Mouse (Mus musculus) kidney, adult 2 months (tissue): Measurements from ENCODE around the gene Lactb. TPM values are rescaled to one million over a fixed set of nuclear protein-coding genes. Genes with fewer than 3 reads are reported as not detected.

Experiments
- DNase-seq: peaks from one replicate; pipeline ENCODE4 v3.0.0; 2021
- H3K27ac ChIP-seq: fragments of 200-500 bp; 2 replicates; pipeline ENCODE4 v1.5.1; 2012; ENCODE audit warnings: low read depth, low read length, control low read depth, inconsistent platforms; ENCODE audit not compliant: insufficient read depth
- H3K27me3 ChIP-seq: fragments of 200-500 bp; replicated peaks from 2 replicates; pipeline ENCODE4 v1.6.1; 2012; ENCODE audit warnings: mild to moderate bottlenecking, moderate library complexity, low read length, inconsistent platforms; ENCODE audit not compliant: control insufficient read depth, insufficient read depth
- H3K36me3 ChIP-seq: fragments of 200-500 bp; 2 replicates; pipeline ENCODE4 v1.6.1; 2012; ENCODE audit warnings: mild to moderate bottlenecking, moderate library complexity, low read length, inconsistent platforms; ENCODE audit not compliant: control insufficient read depth, insufficient read depth
- H3K4me1 ChIP-seq: fragments of 200-500 bp; 2 replicates; pipeline ENCODE4 v1.6.1; 2011; ENCODE audit warnings: low read length; ENCODE audit not compliant: control insufficient read depth, insufficient read depth
- H3K4me3 ChIP-seq: fragments of 200-500 bp; 2 replicates; pipeline ENCODE4 v1.5.1; 2011; ENCODE audit warnings: mild to moderate bottlenecking, low read depth, low read length, control low read depth; ENCODE audit not compliant: insufficient read depth
- CTCF ChIP-seq: fragments of 200-500 bp; conservative IDR thresholded peaks from 2 replicates; pipeline ENCODE4 v1.5.1; 2011; ENCODE audit warnings: low read depth, mild to moderate bottlenecking, control low read depth, low read length, moderate library complexity, mixed read lengths; ENCODE audit not compliant: insufficient read depth, insufficient read length
- POLR2A ChIP-seq: fragments of 200-500 bp; IDR thresholded peaks from one replicate; pipeline ENCODE4 v1.6.1; 2011; ENCODE audit warnings: low read depth, low read length, control low read depth
- WGBS: fragments of 180-500 bp; shearing (Covaris S2); methylation state at CpG from one replicate; pipeline ENCODE4 v1.1.7; 2018; 5-methylcytosine and 5-hydroxymethylcytosine counted together
- polyA plus RNA-seq: library from polyadenylated mRNA; depleted of rRNA; stranded (reverse); fragments of >200 nt; gene quantifications from 2 replicates; pipeline ENCODE4 v1.2.3, GENCODE M21; 2012; rRNA removed

Lactb gene
- polyA plus RNA-seq, 1 experiment, result 24.3 TPM

DNA sequence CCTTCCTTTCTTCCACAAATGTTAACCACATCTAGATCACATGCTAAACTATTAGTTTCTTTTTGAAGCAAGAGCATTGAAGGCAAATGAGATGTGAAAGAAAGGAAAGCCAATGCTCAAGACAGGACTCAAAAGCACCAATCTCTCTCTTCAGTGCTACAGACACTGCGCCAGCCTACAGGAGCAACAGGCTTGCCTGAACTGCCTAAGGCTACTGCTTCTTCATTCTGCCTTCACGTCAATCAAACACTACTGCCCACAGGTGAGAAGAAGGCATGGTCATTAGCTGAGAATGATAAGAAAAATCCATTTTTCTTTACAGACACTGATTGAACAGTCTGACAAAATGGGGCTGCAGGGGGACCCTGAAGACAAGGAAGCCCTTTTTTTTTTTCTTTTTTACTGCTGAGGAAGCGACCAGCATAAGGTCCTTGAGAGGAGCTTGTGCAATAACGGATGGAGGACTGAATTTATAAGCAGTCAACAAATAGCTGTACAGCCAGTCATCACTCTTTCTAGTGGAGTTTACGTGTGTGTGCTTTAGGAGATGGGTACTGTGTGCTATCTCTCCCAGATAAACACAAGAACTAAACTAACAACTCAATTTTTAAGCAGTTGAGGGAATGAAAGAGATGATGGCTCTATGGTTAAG lies 67.4 kb downstream of the Lactb start:
- H3K36me3 ChIP-seq, result no peaks in the 10 kb centered on the region
- H3K27ac ChIP-seq, result no peak overlapping the region
- no peak for DNase-seq
- H3K4me1 ChIP-seq, result no peaks in the 10 kb centered on the region; the same call in 1 of the 2 replicates
- TF ChIP-seq CTCF (no peak), POLR2A (no peak)
- H3K4me3 ChIP-seq, result no peak overlapping the region
- WGBS, result 82% methylated on average over 5 of the region's 5 CpGs
- H3K27me3 ChIP-seq, result no peaks in the 10 kb centered on the region

DNA sequence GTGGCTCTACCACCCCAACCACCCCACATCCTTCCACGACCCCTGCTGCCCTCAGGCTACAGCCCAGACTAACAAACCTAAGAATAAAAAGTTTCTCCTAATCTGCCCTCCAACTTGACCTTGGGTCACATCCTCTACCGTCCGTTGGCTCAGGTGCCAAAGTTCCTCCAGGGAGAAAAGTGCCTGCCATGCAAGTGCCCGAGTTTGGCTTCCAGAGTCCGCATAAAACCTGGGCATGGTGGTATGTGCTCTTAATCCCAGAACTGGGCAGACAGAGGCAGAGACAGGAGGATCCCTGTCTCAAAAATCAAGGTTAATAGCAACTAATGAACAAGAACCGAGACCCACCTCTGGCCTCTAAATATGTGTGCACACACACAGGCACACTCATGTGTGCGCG lies 68.2 kb downstream of the Lactb start:
- Histone ChIP-seq H3K36me3 (no peaks in the 10 kb centered on the region), H3K27ac (no peak overlapping the region), H3K27me3 (no peaks in the 10 kb centered on the region), H3K4me3 (no peak overlapping the region), H3K4me1 (no peaks in the 10 kb centered on the region; the same call in 1 of the 2 replicates)
- 63% methylated on average over 8 of the region's 8 CpGs for WGBS
- no peak for DNase-seq
- TF ChIP-seq POLR2A, result no peak
- TF ChIP-seq CTCF, result no peak

- H3K27ac ChIP-seq, result no peak overlapping the region
These were observed 69.3 kb downstream of the Lactb start for GRCm38 (mm10) chr9:66905990-66906389.

More at GRCm38 (mm10) chr9:66905990-66906389, 69.3 kb downstream of the Lactb start:
- Histone ChIP-seq H3K27me3 (no peaks in the 10 kb centered on the region), H3K36me3 (no peaks in the 10 kb centered on the region), H3K4me3 (no peak overlapping the region), H3K4me1 (no peaks in the 10 kb centered on the region; the same call in 1 of the 2 replicates)
- 68% methylated on average over 9 of the region's 9 CpGs for WGBS
- DNase-seq, result no peak
- TF ChIP-seq POLR2A (no peak), CTCF (no peak)

Other genes starting within 250 kb of the Lactb start
- 5.4 and 6.5 TPM in 2 replicates for gene Aph1b, start 180.0 kb downstream of the Lactb start, polyA plus RNA-seq
- gene Gm10647, start 178.4 kb downstream of the Lactb start, polyA plus RNA-seq, result 0.16 and 0.20 TPM in 2 replicates
- 22.9 and 29.4 TPM in 2 replicates for gene Aph1c, start 140.8 kb downstream of the Lactb start, polyA plus RNA-seq
- gene Rab8b, start 55.8 kb downstream of the Lactb start, polyA plus RNA-seq, result 5.6 and 8.1 TPM in 2 replicates
- 92.4 and 128 TPM in 2 replicates for gene Rps27l, start 29.4 kb downstream of the Lactb start, polyA plus RNA-seq
- 57.9 and 110 TPM in 2 replicates for gene Tpm1, start 73.9 kb upstream of the Lactb start, polyA plus RNA-seq